12 mouse cellular contexts compared by ENCODE assay signal in genomic region chr8:56620691-56621090, GRCm38 (mm10).
A peak's percentile ranks its signal among the peaks of the same experiment; 100 is the strongest.
DNase-seq lines count a peak whose midpoint lies in the region; ATAC-seq and TF ChIP-seq lines count a peak whose summit lies in the region.
"Had no signal": no experiment of that assay in that cellular context is flagged by ENCODE, and none has a peak within 500 bp of the region (broad histone marks: within the 10 kb centered on the region; RNA-seq: fewer than 3 reads in every experiment).

No protein-coding gene starts in this region.

- H3K9me3 ChIP-seq in heart, embryonic 15.5 days (replicated peaks), result no peaks in the 10 kb centered on the region
- no peaks in the 10 kb centered on the region for H3K9me3 ChIP-seq in limb, embryonic 11.5 days (ENCODE audit: control insufficient read depth, low read length)

- TF ChIP-seq CTCF in heart, adult 2 months (IDR thresholded peaks at IDR 0.05), result no peak
- no peak for TF ChIP-seq CTCF in small intestine, adult 2 months (IDR thresholded peaks at IDR 0.05; ENCODE audit: extremely low read depth, insufficient read length, insufficient replicate concordance, low read depth, low read length)

- TF ChIP-seq POLR2A in heart, adult 2 months (IDR thresholded peaks at IDR 0.05; ENCODE audit: insufficient read depth, low read depth, low read length), result no peak
- TF ChIP-seq POLR2A in small intestine, adult 2 months (IDR thresholded peaks at IDR 0.05; ENCODE audit: low read depth, low read length), result no peak

- H3K4me3 ChIP-seq in heart, embryonic 15.5 days, result peak overlapping the region; percentile 21
- H3K4me3 ChIP-seq in heart, adult 2 months, result no peak overlapping the region
- no peak overlapping the region for H3K4me3 ChIP-seq in limb, embryonic 11.5 days (ENCODE audit: low read depth, low read length)
- peak overlapping the region; percentile 50 for H3K4me3 ChIP-seq in small intestine, adult 2 months (ENCODE audit: low read depth, low read length)

- no peak overlapping the region for H3K27ac ChIP-seq in heart, embryonic 15.5 days
- H3K27ac ChIP-seq in heart, adult 2 months, result no peak overlapping the region
- H3K27ac ChIP-seq in limb, embryonic 11.5 days (replicated peaks; ENCODE audit: low read depth, low read length), result no peak overlapping the region
- no peak overlapping the region for H3K27ac ChIP-seq in small intestine, adult 2 months (ENCODE audit: insufficient read depth, low read depth, low read length)

- 9% methylated on average over 10 of the region's 10 CpGs for WGBS in heart, embryonic 15.5 days
- 29% methylated on average over 10 of the region's 10 CpGs for WGBS in heart, adult 2 months
- 11% methylated on average over 10 of the region's 10 CpGs for WGBS in limb, embryonic 11.5 days
- WGBS in small intestine, adult 2 months, result 19% methylated on average over 10 of the region's 10 CpGs

- intact Hi-C loops in heart, adult 2 months (cut with DNase I), result no loop called here

- TF ChIP-seq EP300 in heart, adult 2 months (IDR thresholded peaks at IDR 0.05; ENCODE audit: insufficient read depth, low read depth, low read length), result no peak

- peaks cover 4% of the 10 kb centered on the region; the same call in 1 of the 2 replicates for H3K27me3 ChIP-seq in heart, embryonic 15.5 days
- H3K27me3 ChIP-seq in heart, adult 2 months (ENCODE audit: control insufficient read depth, insufficient read depth, low read length), result peaks cover 7% of the 10 kb centered on the region; the same call in 1 of the 2 replicates
- peaks cover 3% of the 10 kb centered on the region; the same call in 1 of the 2 replicates for H3K27me3 ChIP-seq in limb, embryonic 11.5 days (ENCODE audit: control insufficient read depth, insufficient read depth, low read length)
- H3K27me3 ChIP-seq in small intestine, adult 2 months (ENCODE audit: control insufficient read depth, insufficient read depth, low read length), result no peaks in the 10 kb centered on the region

- no peaks in the 10 kb centered on the region for H3K79me2 ChIP-seq in heart, adult 2 months (replicated peaks; ENCODE audit: control insufficient read depth, insufficient read depth, low read length)

- 0 out of 2 replicates have a peak, but pooled peaks have one; percentile 36 for ATAC-seq in heart, embryonic 15.5 days (replicated peaks; ENCODE audit: insufficient number of reproducible peaks, insufficient read depth, low FRiP score, low read depth)
- no peak for ATAC-seq in limb, embryonic 11.5 days (ENCODE audit: insufficient number of reproducible peaks, low FRiP score, low TSS enrichment, low read depth)
- ATAC-seq: forebrain, embryonic 14.5 days had no signal

- H3K9ac ChIP-seq in heart, embryonic 15.5 days, result no peak overlapping the region
- no peak overlapping the region for H3K9ac ChIP-seq in heart, adult 2 months (ENCODE audit: low read depth, low read length)
- H3K9ac ChIP-seq in limb, embryonic 11.5 days (ENCODE audit: low read length), result no peak overlapping the region

- H3K36me3 ChIP-seq in heart, embryonic 15.5 days, result no peaks in the 10 kb centered on the region
- no peaks in the 10 kb centered on the region for H3K36me3 ChIP-seq in heart, adult 2 months (ENCODE audit: control insufficient read depth, insufficient read depth, low read length)
- H3K36me3 ChIP-seq in limb, embryonic 11.5 days (ENCODE audit: control insufficient read depth, insufficient read depth, low read length), result no peaks in the 10 kb centered on the region
- H3K36me3 ChIP-seq in small intestine, adult 2 months (ENCODE audit: control insufficient read depth, insufficient read depth, low read length), result no peaks in the 10 kb centered on the region

- no peak for DNase-seq in heart, adult 2 months
- DNase-seq in ovary, adult 18-20 months (ENCODE audit: low spot score), result peak; percentile 31
- no peak for DNase-seq in ovary, postnatal 10 days (ENCODE audit: low spot score)
- peak; percentile 42 for DNase-seq in limb, embryonic 11.5 days (ENCODE audit: low spot score)
- DNase-seq in spleen, adult 12 weeks (ENCODE audit: low spot score), result no peak
- no peak for DNase-seq in right cerebral cortex, postnatal 4 days
- DNase-seq: kidney, adult 11 months; lung, postnatal 10 days; right cerebral cortex, postnatal 14 days had no signal

- peaks cover 33% of the 10 kb centered on the region for H3K4me1 ChIP-seq in heart, embryonic 15.5 days (replicated peaks)
- H3K4me1 ChIP-seq in heart, adult 2 months (ENCODE audit: control insufficient read depth, insufficient read depth, low read length), result peaks cover 1% of the 10 kb centered on the region
- H3K4me1 ChIP-seq in limb, embryonic 11.5 days (ENCODE audit: control insufficient read depth, insufficient read depth, low read length), result peaks cover 24% of the 10 kb centered on the region
- peaks cover 5% of the 10 kb centered on the region; the same call in 1 of the 2 replicates for H3K4me1 ChIP-seq in small intestine, adult 2 months (ENCODE audit: control insufficient read depth, insufficient read depth, insufficient read length, low read length)

- H3K4me2 ChIP-seq in heart, embryonic 15.5 days, result peak overlapping the region; percentile 56
- H3K4me2 ChIP-seq in limb, embryonic 11.5 days (ENCODE audit: low read depth, severe bottlenecking), result no peak overlapping the region

Comparison
In these comparisons a context has a peak if more than half of its experiments do, and no peak if none do; other contexts are left out.
1. H3K4me3 ChIP-seq: peak in heart, embryonic 15.5 days (single experiment) and small intestine, adult 2 months (single experiment); none in heart, adult 2 months (single experiment) and limb, embryonic 11.5 days (single experiment).
2. DNase-seq: peak in ovary, adult 18-20 months (single experiment) and limb, embryonic 11.5 days (single experiment); none in heart, adult 2 months (0 of 2), ovary, postnatal 10 days (single experiment), spleen, adult 12 weeks (single experiment) and right cerebral cortex, postnatal 4 days (single experiment).